Mouse (Mus musculus): Measurements from ENCODE around the gene Aox4. TPM values are rescaled to one million over a fixed set of nuclear protein-coding genes. Genes with fewer than 3 reads are reported as not detected.

The Aox4 gene
- polyA plus RNA-seq, 2 experiments = 0.78 to 2.5 TPM

DNA sequence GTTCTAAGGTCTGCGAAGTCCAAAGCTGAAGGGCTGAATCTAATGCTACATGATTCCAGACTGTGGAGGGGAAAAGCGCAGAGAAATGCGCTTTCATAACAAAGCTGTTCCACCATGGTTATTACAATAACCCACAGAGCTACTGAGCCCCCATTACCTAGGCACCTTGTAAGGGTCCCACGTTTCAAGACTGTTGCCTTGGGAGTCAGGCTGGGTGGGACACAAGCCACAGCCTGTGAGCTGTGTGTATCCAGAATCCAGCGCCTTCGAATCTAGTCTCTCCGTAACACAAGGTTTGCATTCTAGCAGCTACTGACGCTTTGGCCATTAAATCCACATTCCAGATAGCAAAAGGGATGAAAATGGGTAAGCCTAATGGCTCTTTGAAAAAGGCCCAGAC lies 103.0 kb downstream of the Aox4 start:
- Histone ChIP-seq H3K4me2 (replicated peaks; ENCODE audit: low read depth, low read length, severe bottlenecking) (no peak overlapping the region), H3K9ac (ENCODE audit: low read depth, low read length, severe bottlenecking) (no peak overlapping the region), H3K4me3 (replicated peaks; ENCODE audit: low read length) (no peak overlapping the region), H3K27me3 (ENCODE audit: control insufficient read depth, insufficient read depth, low read length) (no peaks in the 10 kb centered on the region), H3K27ac (replicated peaks; ENCODE audit: low read depth, low read length) (no peak overlapping the region), H3K9me3 (ENCODE audit: control insufficient read depth, low read length) (no peaks in the 10 kb centered on the region), H3K36me3 (ENCODE audit: control insufficient read depth, insufficient read depth, low read length) (no peaks in the 10 kb centered on the region), H3K4me1 (ENCODE audit: control insufficient read depth, insufficient read depth, low read length) (no peaks in the 10 kb centered on the region)
- no peak for TF ChIP-seq POLR2A (IDR thresholded peaks at IDR 0.05; ENCODE audit: borderline replicate concordance, extremely low read depth, insufficient read depth, insufficient read length)
- ATAC-seq (ENCODE audit: low FRiP score, low read depth) = no peak
- WGBS = 86% methylated on average over 8 of the region's 8 CpGs
- DNase-seq (ENCODE audit: low spot score) = no peak

DNA sequence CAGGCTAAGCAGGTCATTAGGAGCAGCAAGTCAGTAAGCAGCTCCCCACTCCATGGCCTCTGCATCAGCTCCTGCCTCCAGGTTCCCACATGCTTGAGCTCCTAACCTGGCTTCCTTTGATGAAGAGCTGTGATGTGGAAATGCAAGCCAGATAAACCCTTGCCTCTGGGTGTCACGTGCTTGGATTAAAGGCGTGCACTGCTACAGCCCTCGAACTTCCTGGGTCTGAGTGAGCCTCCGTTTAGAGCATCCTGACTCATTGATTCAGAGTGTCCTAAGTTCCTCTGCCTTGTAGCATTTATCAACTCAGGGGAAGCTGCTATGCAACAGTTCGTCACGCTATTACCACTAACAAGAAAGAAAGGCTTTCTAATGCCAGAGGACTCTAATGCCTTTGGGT lies 105.3 kb downstream of the Aox4 start:
- WGBS = 68% methylated on average over 6 of the region's 6 CpGs
- no peak for TF ChIP-seq POLR2A (IDR thresholded peaks at IDR 0.05; ENCODE audit: borderline replicate concordance, extremely low read depth, insufficient read depth, insufficient read length)
- Histone ChIP-seq H3K9me3 (ENCODE audit: control insufficient read depth, low read length) (no peaks in the 10 kb centered on the region), H3K27ac (replicated peaks; ENCODE audit: low read depth, low read length) (no peak overlapping the region), H3K4me3 (replicated peaks; ENCODE audit: low read length) (no peak overlapping the region), H3K9ac (ENCODE audit: low read depth, low read length, severe bottlenecking) (no peak overlapping the region), H3K4me1 (ENCODE audit: control insufficient read depth, insufficient read depth, low read length) (no peaks in the 10 kb centered on the region), H3K36me3 (ENCODE audit: control insufficient read depth, insufficient read depth, low read length) (no peaks in the 10 kb centered on the region), H3K27me3 (ENCODE audit: control insufficient read depth, insufficient read depth, low read length) (no peaks in the 10 kb centered on the region), H3K4me2 (replicated peaks; ENCODE audit: low read depth, low read length, severe bottlenecking) (no peak overlapping the region)
- no peak for ATAC-seq (ENCODE audit: low FRiP score, low read depth)
- DNase-seq (ENCODE audit: low spot score) = no peak

Other genes with a start within 250 kb of the Aox4 start
- 11.1 and 13.2 TPM in 2 replicates for gene Sgo2a, start 214.4 kb upstream of the Aox4 start, polyA plus RNA-seq (2012; rRNA removed)
- gene Sgo2a, start 214.4 kb upstream of the Aox4 start, polyA plus RNA-seq (2014; fragmentation: Nextera tagmentation; extraction: Ambion mirVana) = 16.4 and 18.0 TPM in 2 replicates
- gene Kctd18, start 191.4 kb upstream of the Aox4 start, polyA plus RNA-seq (2012; rRNA removed) = 34.0 and 35.3 TPM in 2 replicates
- gene Kctd18, start 191.4 kb upstream of the Aox4 start, polyA plus RNA-seq (2014; fragmentation: Nextera tagmentation; extraction: Ambion mirVana) = 21.1 and 23.3 TPM in 2 replicates
- 0.98 and 1.2 TPM in 2 replicates for gene Aox1, start 180.5 kb upstream of the Aox4 start, polyA plus RNA-seq (2012; rRNA removed)
- 0.59 and 0.80 TPM in 2 replicates for gene Aox1, start 180.5 kb upstream of the Aox4 start, polyA plus RNA-seq (2014; fragmentation: Nextera tagmentation; extraction: Ambion mirVana)
- 0.53 and 0.55 TPM in 2 replicates for gene Aox3, start 97.3 kb upstream of the Aox4 start, polyA plus RNA-seq (2012; rRNA removed)
- 0.12 and 0.44 TPM in 2 replicates for gene Aox3, start 97.3 kb upstream of the Aox4 start, polyA plus RNA-seq (2014; fragmentation: Nextera tagmentation; extraction: Ambion mirVana)
- 0.04 and 0.10 TPM in 2 replicates for gene Aox2, start 67.9 kb downstream of the Aox4 start, polyA plus RNA-seq (2012; rRNA removed)
- 0.06 and 0.12 TPM in 2 replicates for gene Aox2, start 67.9 kb downstream of the Aox4 start, polyA plus RNA-seq (2014; fragmentation: Nextera tagmentation; extraction: Ambion mirVana)
- 105 and 112 TPM in 2 replicates for gene Bzw1, start 182.5 kb downstream of the Aox4 start, polyA plus RNA-seq (2012; rRNA removed)
- 350 and 367 TPM in 2 replicates for gene Bzw1, start 182.5 kb downstream of the Aox4 start, polyA plus RNA-seq (2014; fragmentation: Nextera tagmentation; extraction: Ambion mirVana)
- gene Clk1, start 213.7 kb downstream of the Aox4 start, polyA plus RNA-seq (2012; rRNA removed) = 295 and 381 TPM in 2 replicates
- gene Clk1, start 213.7 kb downstream of the Aox4 start, polyA plus RNA-seq (2014; fragmentation: Nextera tagmentation; extraction: Ambion mirVana) = 197 and 236 TPM in 2 replicates
- 40.5 and 45.0 TPM in 2 replicates for gene Nif3l1, start 234.8 kb downstream of the Aox4 start, polyA plus RNA-seq (2012; rRNA removed)
- 43.6 and 46.1 TPM in 2 replicates for gene Nif3l1, start 234.8 kb downstream of the Aox4 start, polyA plus RNA-seq (2014; fragmentation: Nextera tagmentation; extraction: Ambion mirVana)
- gene Ppil3, start 235.1 kb downstream of the Aox4 start, polyA plus RNA-seq (2012; rRNA removed) = 33.1 and 40.9 TPM in 2 replicates
- gene Ppil3, start 235.1 kb downstream of the Aox4 start, polyA plus RNA-seq (2014; fragmentation: Nextera tagmentation; extraction: Ambion mirVana) = 56.0 and 59.4 TPM in 2 replicates

Data from limb, embryonic 14.5 days (tissue).